Mouse (Mus musculus) kidney, adult 2 months (tissue): Measurements from ENCODE around the gene Kctd12. TPM values are rescaled to one million over a fixed set of nuclear protein-coding genes. Genes with fewer than 3 reads are reported as not detected.
A peak's percentile ranks its signal among the peaks of the same experiment; 100 is the strongest.

Experiments
- DNase-seq: peaks from one replicate; pipeline ENCODE4 v3.0.0; 2021
- H3K27ac ChIP-seq: fragments of 200-500 bp; 2 replicates; pipeline ENCODE4 v1.5.1; 2012; ENCODE audit warnings: low read depth, low read length, control low read depth, inconsistent platforms; ENCODE audit not compliant: insufficient read depth
- H3K27me3 ChIP-seq: fragments of 200-500 bp; replicated peaks from 2 replicates; pipeline ENCODE4 v1.6.1; 2012; ENCODE audit warnings: mild to moderate bottlenecking, moderate library complexity, low read length, inconsistent platforms; ENCODE audit not compliant: control insufficient read depth, insufficient read depth
- H3K36me3 ChIP-seq: fragments of 200-500 bp; 2 replicates; pipeline ENCODE4 v1.6.1; 2012; ENCODE audit warnings: mild to moderate bottlenecking, moderate library complexity, low read length, inconsistent platforms; ENCODE audit not compliant: control insufficient read depth, insufficient read depth
- H3K4me1 ChIP-seq: fragments of 200-500 bp; 2 replicates; pipeline ENCODE4 v1.6.1; 2011; ENCODE audit warnings: low read length; ENCODE audit not compliant: control insufficient read depth, insufficient read depth
- H3K4me3 ChIP-seq: fragments of 200-500 bp; 2 replicates; pipeline ENCODE4 v1.5.1; 2011; ENCODE audit warnings: mild to moderate bottlenecking, low read depth, low read length, control low read depth; ENCODE audit not compliant: insufficient read depth
- CTCF ChIP-seq: fragments of 200-500 bp; conservative IDR thresholded peaks from 2 replicates; pipeline ENCODE4 v1.5.1; 2011; ENCODE audit warnings: low read depth, mild to moderate bottlenecking, control low read depth, low read length, moderate library complexity, mixed read lengths; ENCODE audit not compliant: insufficient read depth, insufficient read length
- POLR2A ChIP-seq: fragments of 200-500 bp; IDR thresholded peaks from one replicate; pipeline ENCODE4 v1.6.1; 2011; ENCODE audit warnings: low read depth, low read length, control low read depth
- WGBS: fragments of 180-500 bp; shearing (Covaris S2); methylation state at CpG from one replicate; pipeline ENCODE4 v1.1.7; 2018; 5-methylcytosine and 5-hydroxymethylcytosine counted together
- polyA plus RNA-seq: library from polyadenylated mRNA; depleted of rRNA; stranded (reverse); fragments of >200 nt; gene quantifications from 2 replicates; pipeline ENCODE4 v1.2.3, GENCODE M21; 2012; rRNA removed

Kctd12 gene
- 16.7 and 17.8 TPM in 2 replicates for polyA plus RNA-seq

DNA sequence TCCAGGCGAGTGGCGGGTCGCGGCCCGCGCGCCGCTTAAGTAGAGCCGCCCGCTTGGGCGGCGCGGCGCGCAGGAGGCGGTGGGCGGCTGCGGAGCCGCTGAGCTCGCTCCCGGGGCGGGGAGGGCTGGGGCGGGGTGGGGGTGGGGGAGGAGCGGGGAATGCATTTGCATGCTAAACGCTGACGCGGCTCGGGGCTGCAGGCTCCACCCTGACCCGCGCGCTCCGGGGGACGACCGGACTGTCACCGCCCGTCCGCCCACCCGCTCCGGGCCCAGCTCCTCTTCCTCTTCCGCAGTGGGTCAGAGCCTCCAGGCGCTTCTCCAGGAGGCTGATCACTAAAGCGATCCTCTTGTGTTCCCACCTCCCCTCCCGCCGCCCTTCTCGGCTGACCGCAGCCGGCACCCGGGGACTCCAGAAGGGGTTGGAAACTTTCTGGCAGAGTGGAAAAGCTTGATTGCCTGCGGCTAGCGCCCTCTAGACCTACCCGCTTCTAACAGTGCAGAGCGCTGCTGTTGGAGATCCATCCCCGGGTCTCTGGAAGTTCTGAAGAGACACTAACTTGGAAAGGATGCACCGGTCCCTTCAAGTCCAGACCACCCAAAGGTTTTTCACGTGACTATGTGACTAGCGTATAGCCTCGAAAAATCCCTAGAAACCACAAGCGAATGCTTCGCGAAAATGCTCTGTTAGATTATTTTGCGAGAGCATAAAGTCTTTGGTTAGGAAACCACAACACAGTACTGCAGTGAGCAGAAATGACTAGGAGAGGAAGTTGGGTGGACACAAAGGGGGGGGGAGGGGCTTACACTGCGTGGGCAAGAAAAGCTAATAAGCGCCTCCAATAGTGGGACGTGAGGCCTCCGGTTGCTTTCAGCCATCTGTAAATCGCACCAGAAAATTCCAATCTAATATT, at the start of gene Kctd12:
Gene Kctd12, minus strand, starts transcription at position 11 of the 914 bp plus-strand sequence.
- no peaks in the 10 kb centered on the region for H3K36me3 ChIP-seq
- TF ChIP-seq POLR2A (no peak), CTCF (peak; percentile 50)
- DNase-seq: peak; percentile 95
- WGBS: 2% methylated on average over 60 of the region's 66 CpGs
- no peaks in the 10 kb centered on the region for H3K27me3 ChIP-seq
- H3K27ac ChIP-seq: peak within 1 kb of the TSS; percentile 93
- peak within 1 kb of the TSS; percentile 81 for H3K4me3 ChIP-seq
- no peaks in the 10 kb centered on the region for H3K4me1 ChIP-seq

DNA sequence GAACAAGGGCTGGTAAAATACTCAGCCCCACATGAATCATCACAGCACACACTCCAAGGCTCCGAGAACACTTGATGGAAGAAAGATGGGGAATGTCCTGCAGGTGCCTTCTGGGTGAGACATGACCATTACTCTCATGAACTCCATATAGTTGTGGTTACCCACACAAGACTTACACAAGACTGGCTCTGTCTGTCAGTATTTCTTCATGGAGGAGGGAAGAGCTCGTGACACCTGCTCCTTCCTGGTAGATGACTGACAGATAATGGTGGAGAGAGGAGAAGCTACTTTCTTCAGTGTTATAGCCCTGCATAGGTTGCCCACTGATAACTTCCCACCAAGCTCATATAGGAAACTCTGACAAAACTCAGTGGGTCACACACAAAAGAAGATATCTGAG, 46.8 kb upstream of the Kctd12 start:
- no peak for DNase-seq
- no peaks in the 10 kb centered on the region for H3K27me3 ChIP-seq
- H3K27ac ChIP-seq: no peak overlapping the region
- TF ChIP-seq CTCF: no peak
- no peak for TF ChIP-seq POLR2A
- no peak overlapping the region for H3K4me3 ChIP-seq
- no peaks in the 10 kb centered on the region for H3K4me1 ChIP-seq
- 82% methylated on average over 2 of the region's 2 CpGs for WGBS
- no peaks in the 10 kb centered on the region for H3K36me3 ChIP-seq

GRCm38 (mm10) chr14:103020046-103020445, 37.6 kb upstream of the Kctd12 start:
- 19% methylated on average over 2 of the region's 2 CpGs for WGBS
- peak; percentile 22 for DNase-seq
- H3K27ac ChIP-seq: no peak overlapping the region
- H3K4me1 ChIP-seq: no peaks in the 10 kb centered on the region
- TF ChIP-seq POLR2A (no peak), CTCF (no peak)
- no peak overlapping the region for H3K4me3 ChIP-seq
- H3K36me3 ChIP-seq: no peaks in the 10 kb centered on the region
- no peaks in the 10 kb centered on the region for H3K27me3 ChIP-seq

GRCm38 (mm10) chr14:103017009-103017408, 34.6 kb upstream of the Kctd12 start:
- Histone ChIP-seq H3K4me1 (no peaks in the 10 kb centered on the region), H3K4me3 (no peak overlapping the region), H3K27me3 (no peaks in the 10 kb centered on the region), H3K27ac (no peak overlapping the region), H3K36me3 (no peaks in the 10 kb centered on the region)
- no peak for TF ChIP-seq CTCF
- WGBS: 63% methylated on average over 5 of the region's 5 CpGs
- no peak for DNase-seq

DNA sequence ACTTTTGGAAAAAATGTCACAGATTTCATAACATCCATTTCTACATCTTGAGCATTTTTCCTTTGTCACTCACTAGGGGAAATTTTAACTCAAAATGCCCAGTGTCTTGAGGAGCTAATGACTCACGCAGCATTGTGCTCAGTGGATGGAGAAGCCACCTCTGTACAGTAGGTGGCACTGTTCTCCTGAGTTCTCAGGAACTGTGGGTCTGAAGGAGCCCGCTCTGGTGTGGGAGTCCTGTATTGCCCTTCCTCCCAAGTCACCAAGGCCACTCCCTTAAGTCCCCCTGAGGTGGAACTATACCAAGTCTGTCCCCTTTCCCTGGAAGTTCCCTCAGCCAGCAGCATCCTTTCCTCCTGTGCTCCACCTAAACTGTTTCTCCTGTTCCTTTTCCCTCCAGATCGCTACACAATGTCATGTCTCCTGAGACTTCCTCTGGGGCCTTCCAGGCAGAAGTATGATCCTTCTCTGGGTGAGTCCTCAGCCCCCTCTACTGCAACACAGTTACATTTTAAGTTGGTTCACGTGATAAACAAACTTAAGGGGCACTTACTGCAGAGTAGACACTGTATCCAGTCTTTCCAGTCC, 30.2 kb upstream of the Kctd12 start:
- TF ChIP-seq POLR2A (no peak), CTCF (peak; percentile 94)
- H3K27me3 ChIP-seq: no peaks in the 10 kb centered on the region
- peak; percentile 71 for DNase-seq
- 19% methylated on average over 4 of the region's 4 CpGs for WGBS
- no peak overlapping the region for H3K4me3 ChIP-seq
- no peak overlapping the region for H3K27ac ChIP-seq
- no peaks in the 10 kb centered on the region for H3K4me1 ChIP-seq
- H3K36me3 ChIP-seq: no peaks in the 10 kb centered on the region

- DNase-seq: peak; percentile 39
- H3K27ac ChIP-seq: no peak overlapping the region
- WGBS: 21% methylated on average over 5 of the region's 5 CpGs
- H3K36me3 ChIP-seq: no peaks in the 10 kb centered on the region
- no peaks in the 10 kb centered on the region for H3K27me3 ChIP-seq
- no peak overlapping the region for H3K4me3 ChIP-seq
- H3K4me1 ChIP-seq: no peaks in the 10 kb centered on the region
- TF ChIP-seq POLR2A: no peak
- peak; percentile 83 for TF ChIP-seq CTCF
Observed at GRCm38 (mm10) chr14:103011782-103012181, 29.3 kb upstream of the Kctd12 start.

DNA sequence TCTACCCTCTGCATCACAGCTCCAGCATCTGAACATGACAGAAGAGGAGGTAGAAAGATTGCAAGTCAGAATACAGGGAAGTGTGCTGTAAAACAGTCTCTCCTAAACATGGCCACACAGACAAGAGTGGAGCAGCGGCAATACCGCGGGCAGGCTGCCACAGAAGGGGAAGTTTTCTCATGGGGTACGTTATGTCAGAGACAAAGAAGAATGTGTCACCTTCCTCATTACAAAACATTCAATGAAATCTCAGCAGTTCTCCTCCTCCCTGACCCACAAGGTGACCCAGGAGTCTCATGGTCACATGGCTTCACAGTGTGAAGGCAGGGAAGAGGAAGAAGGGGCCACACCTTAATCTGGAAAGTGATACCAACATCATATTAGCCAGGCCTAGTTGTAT, 25.3 kb upstream of the Kctd12 start:
- Histone ChIP-seq H3K27ac (no peak overlapping the region), H3K27me3 (no peaks in the 10 kb centered on the region), H3K36me3 (no peaks in the 10 kb centered on the region), H3K4me3 (no peak overlapping the region), H3K4me1 (no peaks in the 10 kb centered on the region)
- no peak for DNase-seq
- 91% methylated on average over 4 of the region's 4 CpGs for WGBS
- no peak for TF ChIP-seq CTCF
- TF ChIP-seq POLR2A: no peak
